Mouse (Mus musculus) testis, adult 2 months (tissue): ENCODE results near the gene Ildr2.

Source experiments
- CTCF ChIP-seq: fragments of 200-500 bp; IDR thresholded peaks from 2 replicates; pipeline ENCODE4 v1.5.1; 2012; ENCODE audit warnings: low read depth, mild to moderate bottlenecking, inconsistent platforms, low read length, moderate library complexity; ENCODE audit not compliant: control insufficient read depth, insufficient read depth, insufficient replicate concordance
- POLR2A ChIP-seq: fragments of 200-500 bp; IDR thresholded peaks from 2 replicates; pipeline ENCODE4 v1.6.1; 2012; ENCODE audit warnings: low read depth, mild to moderate bottlenecking, inconsistent platforms, low read length, moderate library complexity; ENCODE audit not compliant: control insufficient read depth

GRCm38 (mm10) chr1:166345602-166346001, 91.7 kb downstream of the Ildr2 start:
- no peak for TF ChIP-seq POLR2A
- TF ChIP-seq CTCF, result no peak
